Mouse (Mus musculus) forebrain, embryonic 16.5 days (tissue): ENCODE results near the gene Tcte1. TPM values are rescaled to one million over a fixed set of nuclear protein-coding genes. Genes with fewer than 3 reads are reported as not detected.

Experiments used
- ATAC-seq: fragments of 200-750 bp; cut with Nextera tagmentation; 2 replicates; pipeline ENCODE4 v1.8.0; 2017; ENCODE audit warnings: mild to moderate bottlenecking, moderate library complexity
- H3K27ac ChIP-seq: fragments of 300-500 bp; sonication (generic); 2 replicates; pipeline ENCODE4 v1.5.1; 2014; ENCODE audit warnings: low read length, control low read depth
- H3K27me3 ChIP-seq: fragments of 300-500 bp; sonication (generic); replicated peaks from 2 replicates; pipeline ENCODE4 v1.6.1; 2014; ENCODE audit warnings: low read length; ENCODE audit not compliant: control insufficient read depth, insufficient read depth
- H3K36me3 ChIP-seq: fragments of 300-500 bp; sonication (generic); 2 replicates; pipeline ENCODE4 v1.6.1; 2014; ENCODE audit not compliant: control insufficient read depth, insufficient read depth
- H3K4me1 ChIP-seq: fragments of 300-500 bp; sonication (generic); replicated peaks from 2 replicates; pipeline ENCODE4 v1.6.1; 2014; ENCODE audit warnings: low read length; ENCODE audit not compliant: control insufficient read depth, insufficient read depth
- H3K4me2 ChIP-seq: fragments of 300-500 bp; sonication (generic); 2 replicates; pipeline ENCODE4 v1.6.1; 2014; ENCODE audit warnings: mild to moderate bottlenecking, low read length, control low read depth
- H3K4me3 ChIP-seq: fragments of 300-500 bp; sonication (generic); replicated peaks from 2 replicates; pipeline ENCODE4 v1.5.1; 2014; ENCODE audit warnings: mild to moderate bottlenecking, low read length, control low read depth
- H3K9ac ChIP-seq: fragments of 300-500 bp; sonication (generic); replicated peaks from 2 replicates; pipeline ENCODE4 v1.6.1; 2014; ENCODE audit warnings: low read depth, low read length, control low read depth
- H3K9me3 ChIP-seq: fragments of 300-500 bp; sonication (generic); 2 replicates; pipeline ENCODE4 v1.6.1; 2016; ENCODE audit warnings: low read length; ENCODE audit not compliant: control insufficient read depth
- WGBS: fragments of 180-500 bp; shearing (Covaris S2); extraction: QIAGEN DNeasy Blood & Tissue Kit; methylation state at CpG from one replicate; pipeline ENCODE4 v1.1.7; 2014; 5-methylcytosine and 5-hydroxymethylcytosine counted together
- polyA plus RNA-seq: library from polyadenylated mRNA; unstranded; fragments of >200 nt; fragmentation: Nextera tagmentation; extraction: Ambion mirVana; gene quantifications from 2 replicates; pipeline ENCODE4 v1.2.1, GENCODE M21; 2015

Gene Tcte1
- polyA plus RNA-seq, 1 experiment from 2014 or later = 4.7 TPM

- no peak for ATAC-seq
- no peak overlapping the region for H3K9ac ChIP-seq
- 87% methylated on average over 8 of the region's 8 CpGs for WGBS
- no peaks in the 10 kb centered on the region for H3K9me3 ChIP-seq
- no peaks in the 10 kb centered on the region for H3K27me3 ChIP-seq
- peaks cover 22% of the 10 kb centered on the region for H3K4me1 ChIP-seq
- H3K4me3 ChIP-seq = no peak overlapping the region
- peak overlapping the region; percentile 98 for H3K27ac ChIP-seq
- no peak overlapping the region for H3K4me2 ChIP-seq
- H3K36me3 ChIP-seq = peaks cover 12% of the 10 kb centered on the region
Measured at GRCm38 (mm10) chr17:45575123-45575897, 52.1 kb downstream of the Tcte1 start.

GRCm38 (mm10) chr17:45578242-45578641, 55.0 kb downstream of the Tcte1 start:
- no peaks in the 10 kb centered on the region for H3K9me3 ChIP-seq
- ATAC-seq = no peak
- no peak overlapping the region for H3K27ac ChIP-seq
- 51% methylated on average over 5 of the region's 5 CpGs for WGBS
- H3K4me2 ChIP-seq = no peak overlapping the region
- H3K36me3 ChIP-seq = no peaks in the 10 kb centered on the region
- peaks cover 11% of the 10 kb centered on the region for H3K4me1 ChIP-seq
- H3K9ac ChIP-seq = no peak overlapping the region
- no peaks in the 10 kb centered on the region for H3K27me3 ChIP-seq
- H3K4me3 ChIP-seq = no peak overlapping the region

GRCm38 (mm10) chr17:45578843-45579242, 55.6 kb downstream of the Tcte1 start:
- H3K4me3 ChIP-seq = no peak overlapping the region
- WGBS = 74% methylated on average over 7 of the region's 7 CpGs
- H3K27ac ChIP-seq = no peak overlapping the region
- ATAC-seq = no peak
- H3K4me2 ChIP-seq = no peak overlapping the region
- no peaks in the 10 kb centered on the region for H3K9me3 ChIP-seq
- no peaks in the 10 kb centered on the region for H3K36me3 ChIP-seq
- peaks cover 11% of the 10 kb centered on the region for H3K4me1 ChIP-seq
- no peak overlapping the region for H3K9ac ChIP-seq
- H3K27me3 ChIP-seq = no peaks in the 10 kb centered on the region

- Histone ChIP-seq H3K27ac (no peak overlapping the region), H3K4me1 (peaks cover 10% of the 10 kb centered on the region), H3K4me2 (no peak overlapping the region), H3K9ac (no peak overlapping the region), H3K9me3 (no peaks in the 10 kb centered on the region), H3K27me3 (no peaks in the 10 kb centered on the region), H3K36me3 (no peaks in the 10 kb centered on the region), H3K4me3 (no peak overlapping the region)
- ATAC-seq = no peak
- WGBS = 89% methylated on average over 4 of the region's 4 CpGs
Measured at GRCm38 (mm10) chr17:45579554-45579953, 56.3 kb downstream of the Tcte1 start.

GRCm38 (mm10) chr17:45580958-45581477, 57.8 kb downstream of the Tcte1 start:
- peaks cover 7% of the 10 kb centered on the region for H3K4me1 ChIP-seq
- no peaks in the 10 kb centered on the region for H3K27me3 ChIP-seq
- H3K9ac ChIP-seq = no peak overlapping the region
- no peaks in the 10 kb centered on the region for H3K9me3 ChIP-seq
- WGBS = 53% methylated on average over 12 of the region's 12 CpGs
- no peak overlapping the region for H3K27ac ChIP-seq
- ATAC-seq = no peak
- no peak overlapping the region for H3K4me3 ChIP-seq
- no peaks in the 10 kb centered on the region for H3K36me3 ChIP-seq
- no peak overlapping the region for H3K4me2 ChIP-seq

- peaks cover 7% of the 10 kb centered on the region for H3K4me1 ChIP-seq
- ATAC-seq = no peak
- no peaks in the 10 kb centered on the region for H3K9me3 ChIP-seq
- no peak overlapping the region for H3K27ac ChIP-seq
- no peak overlapping the region for H3K4me2 ChIP-seq
- 8% methylated on average over 2 of the region's 2 CpGs for WGBS
- no peak overlapping the region for H3K4me3 ChIP-seq
- peaks cover 3% of the 10 kb centered on the region; the same call in 1 of the 2 replicates for H3K36me3 ChIP-seq
- H3K27me3 ChIP-seq = no peaks in the 10 kb centered on the region
- H3K9ac ChIP-seq = no peak overlapping the region
Measured at GRCm38 (mm10) chr17:45581567-45581983, 58.3 kb downstream of the Tcte1 start.

GRCm38 (mm10) chr17:45582188-45582587, 59.0 kb downstream of the Tcte1 start:
- Histone ChIP-seq H3K9ac (no peak overlapping the region), H3K4me3 (no peak overlapping the region), H3K27me3 (no peaks in the 10 kb centered on the region), H3K4me1 (peaks cover 7% of the 10 kb centered on the region), H3K27ac (no peak overlapping the region), H3K36me3 (peaks cover 7% of the 10 kb centered on the region; the same call in 1 of the 2 replicates), H3K9me3 (no peaks in the 10 kb centered on the region), H3K4me2 (no peak overlapping the region)
- 91% methylated on average over 6 of the region's 6 CpGs for WGBS
- ATAC-seq = no peak

GRCm38 (mm10) chr17:45582715-45583355, 59.6 kb downstream of the Tcte1 start:
- Histone ChIP-seq H3K27ac (no peak overlapping the region), H3K36me3 (peaks cover 8% of the 10 kb centered on the region; the same call in 1 of the 2 replicates), H3K4me1 (peaks cover 7% of the 10 kb centered on the region), H3K4me3 (no peak overlapping the region), H3K9me3 (no peaks in the 10 kb centered on the region), H3K4me2 (no peak overlapping the region), H3K27me3 (no peaks in the 10 kb centered on the region), H3K9ac (no peak overlapping the region)
- WGBS = 71% methylated on average over 6 of the region's 6 CpGs
- ATAC-seq = no peak

GRCm38 (mm10) chr17:45584096-45584896, 61.1 kb downstream of the Tcte1 start:
- Histone ChIP-seq H3K4me1 (peaks cover 7% of the 10 kb centered on the region), H3K4me2 (no peak overlapping the region), H3K9ac (no peak overlapping the region; the same call in 1 of the 2 replicates), H3K36me3 (peaks cover 8% of the 10 kb centered on the region; the same call in 1 of the 2 replicates), H3K27me3 (no peaks in the 10 kb centered on the region), H3K27ac (peak overlapping the region; percentile 57), H3K9me3 (no peaks in the 10 kb centered on the region), H3K4me3 (no peak overlapping the region)
- peak; percentile 24 for ATAC-seq
- 33% methylated on average over 12 of the region's 12 CpGs for WGBS
